Mouse (Mus musculus) liver, adult 2 months (tissue): Measurements from ENCODE around the gene Gdf11. TPM values are rescaled to one million over a fixed set of nuclear protein-coding genes. Genes with fewer than 3 reads are reported as not detected.

ENCODE experiments used
- DNase-seq: peaks from one replicate; pipeline ENCODE4 v3.0.0-alpha.2; 2011; ENCODE audit warnings: low read depth, low spot score; ENCODE audit errors: extremely low read depth
- H3K27ac ChIP-seq: fragments of 200-500 bp; replicated peaks from 2 replicates; pipeline ENCODE4 v1.5.1; 2012; ENCODE audit warnings: low read depth, mild to moderate bottlenecking, control low read depth, inconsistent platforms, low read length; ENCODE audit not compliant: insufficient read depth
- H3K27me3 ChIP-seq: fragments of 200-500 bp; 2 replicates; pipeline ENCODE4 v1.6.1; 2012; ENCODE audit warnings: mild to moderate bottlenecking, moderate library complexity, low read length, inconsistent platforms; ENCODE audit not compliant: control insufficient read depth, insufficient read depth
- H3K36me3 ChIP-seq: fragments of 200-500 bp; 2 replicates; pipeline ENCODE4 v1.6.1; 2012; ENCODE audit warnings: low read length, inconsistent platforms; ENCODE audit not compliant: control insufficient read depth, insufficient read depth
- H3K4me1 ChIP-seq: fragments of 200-500 bp; 2 replicates; pipeline ENCODE4 v1.6.1; 2011; ENCODE audit warnings: low read length; ENCODE audit not compliant: control insufficient read depth, insufficient read depth
- H3K4me3 ChIP-seq: fragments of 200-500 bp; 2 replicates; pipeline ENCODE4 v1.5.1; 2011; ENCODE audit warnings: low read depth, mild to moderate bottlenecking, control low read depth, low read length, moderate library complexity; ENCODE audit not compliant: insufficient read depth
- H3K79me2 ChIP-seq: fragments of 200-500 bp; 2 replicates; pipeline ENCODE4 v1.6.1; 2012; ENCODE audit warnings: inconsistent platforms, mild to moderate bottlenecking, low read length, moderate library complexity; ENCODE audit not compliant: control insufficient read depth, insufficient read depth
- H3K9ac ChIP-seq: fragments of 200-500 bp; 2 replicates; pipeline ENCODE4 v1.6.1; 2012; ENCODE audit warnings: low read depth, mild to moderate bottlenecking, control low read depth, inconsistent platforms, low read length
- CTCF ChIP-seq: fragments of 200-500 bp; IDR thresholded peaks from 2 replicates; pipeline ENCODE4 v1.5.1; 2011; ENCODE audit warnings: low read depth, low read length, control low read depth
- POLR2A ChIP-seq: fragments of 200-500 bp; IDR thresholded peaks from 2 replicates; pipeline ENCODE4 v1.6.1; 2011; ENCODE audit warnings: low read length, control low read depth; ENCODE audit not compliant: insufficient read depth; ENCODE audit errors: extremely low read depth
- WGBS: fragments of 180-500 bp; shearing (Covaris S2); methylation state at CpG from one replicate; pipeline ENCODE4 v1.1.7; 2018; 5-methylcytosine and 5-hydroxymethylcytosine counted together
- polyA plus RNA-seq: library from polyadenylated mRNA; depleted of rRNA; stranded (reverse); fragments of >200 nt; gene quantifications from 2 replicates; pipeline ENCODE4 v1.2.3, GENCODE M21; 2012
- total RNA-seq: library from RNA; depleted of rRNA; stranded (reverse); fragments of >200 nt; gene quantifications from 2 replicates; pipeline ENCODE4 v1.2.3, GENCODE M21; 2014

Gene Gdf11
- total and polyA plus RNA-seq, 2 experiments = 0.05 to 0.09 TPM

DNA sequence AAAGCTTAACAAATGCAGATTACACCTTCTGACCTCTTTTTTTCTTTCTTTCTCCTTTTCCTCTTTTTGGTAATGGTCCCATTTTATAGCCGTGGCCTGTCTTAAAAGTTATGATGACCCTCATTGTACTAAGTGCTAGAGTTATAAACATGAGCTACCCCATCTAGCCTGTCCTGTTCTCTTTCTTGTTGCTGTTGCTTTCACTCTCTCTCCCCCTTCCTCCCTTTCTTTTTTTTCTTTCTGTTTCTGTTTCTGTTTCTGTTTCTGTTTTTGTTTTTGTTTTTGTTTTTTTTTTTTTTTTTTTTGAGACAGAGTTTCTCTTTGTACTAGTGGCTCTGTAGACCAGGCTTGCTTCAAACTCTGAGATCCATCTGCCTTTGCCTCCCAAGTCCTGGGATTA lies 25.0 kb downstream of the Gdf11 start:
- peaks cover 45% of the 10 kb centered on the region for H3K36me3 ChIP-seq
- no peak overlapping the region for H3K4me3 ChIP-seq
- no peak for DNase-seq
- no peak for TF ChIP-seq CTCF
- TF ChIP-seq POLR2A = no peak
- H3K27me3 ChIP-seq = no peaks in the 10 kb centered on the region
- no peak overlapping the region for H3K27ac ChIP-seq
- no peak overlapping the region for H3K9ac ChIP-seq
- WGBS = 89% methylated on average over 1 of the region's 1 CpGs
- no peaks in the 10 kb centered on the region; the same call in 1 of the 2 replicates for H3K79me2 ChIP-seq
- no peaks in the 10 kb centered on the region for H3K4me1 ChIP-seq

DNA sequence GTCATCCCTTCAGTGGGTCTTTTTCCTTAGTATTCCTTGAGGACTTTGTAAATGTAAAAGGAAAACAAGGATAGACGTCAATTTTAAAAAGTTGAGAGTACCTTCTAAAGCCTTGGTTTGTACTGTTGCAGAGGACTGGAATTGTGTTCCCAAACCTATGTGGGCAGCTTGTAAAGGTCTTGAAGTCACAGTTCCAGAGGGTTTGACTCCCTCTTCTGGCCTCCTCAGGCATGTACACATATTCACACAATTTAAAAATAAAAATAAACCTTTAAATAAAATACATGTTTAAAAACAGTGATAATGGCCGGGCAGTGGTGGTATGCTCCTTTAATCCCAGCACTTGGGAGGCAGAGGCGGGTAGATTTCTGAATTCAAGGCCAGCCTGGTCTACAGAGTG lies 25.5 kb downstream of the Gdf11 start:
- Histone ChIP-seq H3K4me3 (no peak overlapping the region), H3K27me3 (no peaks in the 10 kb centered on the region), H3K9ac (no peak overlapping the region), H3K36me3 (peaks cover 45% of the 10 kb centered on the region), H3K79me2 (no peaks in the 10 kb centered on the region; the same call in 1 of the 2 replicates), H3K27ac (no peak overlapping the region), H3K4me1 (no peaks in the 10 kb centered on the region)
- 91% methylated on average over 3 of the region's 3 CpGs for WGBS
- no peak for TF ChIP-seq POLR2A
- 0 out of 2 replicates have a peak, but pooled peaks have one; percentile 11 for TF ChIP-seq CTCF
- DNase-seq = no peak

DNA sequence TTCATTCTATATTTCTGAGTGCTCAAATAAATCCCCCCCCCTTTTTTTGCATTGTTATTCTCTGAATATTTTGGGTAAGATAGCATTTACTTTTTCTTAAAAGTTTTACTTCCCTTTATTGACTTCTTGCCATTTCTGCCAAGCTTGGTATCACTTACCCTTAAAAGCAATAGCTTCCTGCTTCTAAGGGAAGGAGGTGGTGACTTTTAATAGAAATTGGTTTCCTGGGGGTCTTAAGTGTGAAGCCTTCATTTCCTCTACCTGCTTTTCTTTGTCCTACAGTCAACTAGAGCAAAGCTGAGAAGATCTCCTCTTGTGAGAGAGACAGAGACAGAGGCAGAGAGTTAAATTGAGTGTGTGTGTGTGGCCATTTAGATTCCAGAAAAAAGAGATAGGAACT lies 30.3 kb downstream of the Gdf11 start:
- Histone ChIP-seq H3K36me3 (peaks cover 46% of the 10 kb centered on the region), H3K27ac (no peak overlapping the region), H3K79me2 (no peaks in the 10 kb centered on the region; the same call in 1 of the 2 replicates), H3K9ac (no peak overlapping the region), H3K4me3 (no peak overlapping the region), H3K4me1 (no peaks in the 10 kb centered on the region), H3K27me3 (no peaks in the 10 kb centered on the region)
- TF ChIP-seq POLR2A (no peak), CTCF (no peak)
- no peak for DNase-seq

DNA sequence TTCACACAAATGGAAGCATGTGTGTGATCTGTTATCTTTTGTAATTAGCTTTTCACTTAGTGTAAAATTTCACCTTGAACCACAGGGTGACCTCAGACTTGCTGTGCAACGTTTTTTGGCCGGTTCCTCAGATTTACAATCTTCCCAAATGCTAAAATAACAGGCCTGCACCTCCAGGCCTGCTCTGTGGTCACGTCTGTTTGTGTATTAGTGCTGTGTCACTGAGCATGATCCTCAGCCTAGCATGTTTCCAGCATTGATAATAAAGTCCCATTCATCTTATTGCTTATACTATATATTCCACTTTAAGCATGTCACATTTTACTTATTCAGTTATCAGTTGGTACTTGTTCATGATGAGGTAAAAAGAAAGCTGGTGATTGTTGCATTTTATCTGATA lies 41.2 kb downstream of the Gdf11 start:
- H3K27ac ChIP-seq = no peak overlapping the region
- WGBS = 45% methylated on average over 3 of the region's 3 CpGs
- no peak for TF ChIP-seq POLR2A
- TF ChIP-seq CTCF = no peak

DNA sequence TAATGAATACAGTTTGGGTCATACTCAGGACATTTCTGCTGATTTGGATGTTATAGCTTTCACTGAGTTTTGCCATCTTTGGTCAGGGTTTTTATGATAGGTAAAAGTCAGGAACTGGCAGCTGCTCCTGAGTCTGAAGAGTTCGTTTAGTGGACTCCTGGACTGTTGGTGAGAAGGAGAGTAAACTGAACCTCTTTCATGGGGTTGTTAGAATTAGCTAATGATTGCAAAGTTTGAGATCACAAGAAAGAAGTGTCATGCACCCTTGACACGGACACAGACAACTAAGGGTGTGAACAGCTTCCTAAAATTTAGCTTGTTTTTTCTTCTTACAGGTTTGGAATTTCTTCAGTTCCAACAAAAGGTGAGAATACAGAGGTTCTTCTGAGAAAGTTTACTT lies 43.1 kb downstream of the Gdf11 start:
- peaks cover 51% of the 10 kb centered on the region for H3K36me3 ChIP-seq
- TF ChIP-seq POLR2A (no peak), CTCF (no peak)
- WGBS = 18% methylated on average over 2 of the region's 2 CpGs

More for the DNA sequence above, 41.2 kb downstream of the Gdf11 start:
- H3K4me3 ChIP-seq = no peak overlapping the region
- no peaks in the 10 kb centered on the region for H3K4me1 ChIP-seq
- H3K79me2 ChIP-seq = no peaks in the 10 kb centered on the region; the same call in 1 of the 2 replicates
- no peaks in the 10 kb centered on the region for H3K27me3 ChIP-seq
- peaks cover 49% of the 10 kb centered on the region for H3K36me3 ChIP-seq
- DNase-seq = no peak
- no peak overlapping the region for H3K9ac ChIP-seq

DNA sequence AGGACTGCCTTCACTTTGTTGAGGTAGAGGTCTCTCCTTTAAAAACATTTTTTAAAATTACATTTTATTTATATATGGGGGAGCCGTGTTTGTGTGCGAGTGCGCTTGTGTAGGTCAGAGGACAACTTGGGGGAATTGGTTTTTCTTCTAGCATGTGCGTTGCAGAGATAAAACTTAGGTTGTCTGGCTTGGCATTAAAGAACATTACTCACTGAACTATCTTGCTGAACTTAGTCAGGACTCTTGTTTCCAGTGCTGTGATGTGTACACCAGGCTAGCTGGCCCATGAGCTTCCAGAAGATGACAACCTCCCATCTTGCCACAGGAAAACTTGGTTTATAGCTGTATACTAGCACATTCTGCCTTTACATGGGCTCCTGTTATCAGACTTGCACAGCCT lies 44.9 kb downstream of the Gdf11 start:
- H3K79me2 ChIP-seq = no peaks in the 10 kb centered on the region; the same call in 1 of the 2 replicates
- WGBS = 98% methylated on average over 4 of the region's 4 CpGs
- no peaks in the 10 kb centered on the region for H3K27me3 ChIP-seq
- no peaks in the 10 kb centered on the region for H3K4me1 ChIP-seq
- H3K36me3 ChIP-seq = peaks cover 57% of the 10 kb centered on the region
- H3K9ac ChIP-seq = no peak overlapping the region
- DNase-seq = no peak
- no peak overlapping the region for H3K27ac ChIP-seq
- H3K4me3 ChIP-seq = no peak overlapping the region
- TF ChIP-seq CTCF (no peak), POLR2A (no peak)

More for the DNA sequence above, 43.1 kb downstream of the Gdf11 start:
- DNase-seq = peak; percentile 75
- H3K9ac ChIP-seq = no peak overlapping the region
- H3K4me3 ChIP-seq = no peak overlapping the region
- H3K27ac ChIP-seq = no peak overlapping the region
- H3K27me3 ChIP-seq = no peaks in the 10 kb centered on the region
- no peaks in the 10 kb centered on the region for H3K4me1 ChIP-seq
- no peaks in the 10 kb centered on the region; the same call in 1 of the 2 replicates for H3K79me2 ChIP-seq
